Mouse (Mus musculus) macrophage (primary cell): ENCODE measurements around the gene Hdac9. TPM values are rescaled to one million over a fixed set of nuclear protein-coding genes. Genes with fewer than 3 reads are reported as not detected.
A peak's percentile ranks its signal among the peaks of the same experiment; 100 is the strongest.

ENCODE experiments used
- H3K27ac ChIP-seq: fragments of 350-480 bp; formaldehyde crosslinking; 2 replicates; pipeline ENCODE4 v1.9.0; 2021
- H3K36me3 ChIP-seq: fragments of 350-480 bp; formaldehyde crosslinking; 2 replicates; pipeline ENCODE4 v1.9.0; 2021; ENCODE audit errors: inconsistent target
- H3K4me3 ChIP-seq: fragments of 350-480 bp; formaldehyde crosslinking; 2 replicates; pipeline ENCODE4 v1.9.0; 2021; ENCODE audit errors: inconsistent target
- H3K79me2 ChIP-seq: fragments of 350-480 bp; formaldehyde crosslinking; 2 replicates; pipeline ENCODE4 v1.9.0; 2021; ENCODE audit errors: inconsistent target
- WGBS: methylation state at CpG from one replicate; pipeline ENCODE4 v1.1.7; 2026; ENCODE audit warnings: inconsistent platforms; ENCODE audit not compliant: missing documents; 5-methylcytosine and 5-hydroxymethylcytosine counted together
- polyA plus RNA-seq: library from polyadenylated mRNA; stranded (reverse); fragments of 250-400 nt; gene quantifications from 3 replicates; pipeline ENCODE4 v1.2.4, GENCODE M21; 2018; ENCODE audit warnings: inconsistent platforms

Gene Hdac9
- polyA plus RNA-seq, 1 experiment from 2014 or later = 2.4 TPM

DNA sequence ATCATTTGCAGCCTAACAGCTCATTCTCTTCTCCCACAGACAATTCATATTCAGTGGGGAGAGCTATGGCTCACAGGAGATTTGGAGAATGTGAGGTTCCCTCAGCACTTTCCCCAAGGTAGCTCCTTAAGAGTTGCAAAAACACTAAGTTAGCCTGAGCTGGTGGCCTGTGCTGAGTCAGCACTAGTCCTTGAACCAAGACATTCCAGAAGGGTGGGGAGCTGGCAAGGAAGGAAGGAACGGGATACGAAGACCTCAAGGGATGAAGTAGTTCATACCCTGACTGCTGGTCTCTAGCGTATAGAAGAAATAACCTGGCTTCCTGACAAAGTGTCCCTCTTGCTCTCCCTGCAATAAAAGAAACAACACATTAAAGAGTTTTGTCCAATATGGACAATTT is 268.1 kb downstream of the Hdac9 start:
- Histone ChIP-seq H3K36me3 (no peaks in the 10 kb centered on the region), H3K79me2 (no peaks in the 10 kb centered on the region), H3K27ac (no peak overlapping the region), H3K4me3 (no peak overlapping the region)
- 86% methylated on average over 3 of the region's 3 CpGs for WGBS

DNA sequence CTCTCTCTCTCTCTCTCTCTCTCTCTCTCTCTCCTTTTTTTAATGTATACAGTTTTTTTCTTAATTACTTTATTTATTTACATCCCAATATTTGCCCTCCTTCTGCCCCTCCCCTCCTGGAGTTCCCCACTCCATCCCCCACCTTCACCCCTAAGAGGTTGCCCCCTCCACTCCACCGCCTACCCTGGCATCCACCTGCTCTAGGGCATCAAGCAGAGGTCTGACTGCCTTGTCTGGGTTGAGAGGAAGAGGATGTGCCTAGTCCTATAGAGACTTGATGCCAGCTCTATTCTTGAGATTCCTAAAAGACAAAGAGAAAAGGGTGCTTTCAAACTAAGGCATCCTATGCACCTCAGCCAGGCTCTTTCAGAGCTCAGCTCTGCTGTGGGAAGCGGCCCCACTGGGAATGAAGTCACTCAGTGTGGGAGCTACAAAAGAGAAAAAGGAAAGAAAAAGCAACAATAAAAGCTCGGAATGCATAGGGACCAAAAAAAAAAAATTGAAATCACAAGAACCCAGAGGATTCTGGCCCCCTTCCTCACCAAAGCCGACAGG is 275.1 kb downstream of the Hdac9 start:
- WGBS = 82% methylated on average over 4 of the region's 4 CpGs
- Histone ChIP-seq H3K4me3 (no peak overlapping the region), H3K79me2 (no peaks in the 10 kb centered on the region), H3K27ac (no peak overlapping the region), H3K36me3 (no peaks in the 10 kb centered on the region)

DNA sequence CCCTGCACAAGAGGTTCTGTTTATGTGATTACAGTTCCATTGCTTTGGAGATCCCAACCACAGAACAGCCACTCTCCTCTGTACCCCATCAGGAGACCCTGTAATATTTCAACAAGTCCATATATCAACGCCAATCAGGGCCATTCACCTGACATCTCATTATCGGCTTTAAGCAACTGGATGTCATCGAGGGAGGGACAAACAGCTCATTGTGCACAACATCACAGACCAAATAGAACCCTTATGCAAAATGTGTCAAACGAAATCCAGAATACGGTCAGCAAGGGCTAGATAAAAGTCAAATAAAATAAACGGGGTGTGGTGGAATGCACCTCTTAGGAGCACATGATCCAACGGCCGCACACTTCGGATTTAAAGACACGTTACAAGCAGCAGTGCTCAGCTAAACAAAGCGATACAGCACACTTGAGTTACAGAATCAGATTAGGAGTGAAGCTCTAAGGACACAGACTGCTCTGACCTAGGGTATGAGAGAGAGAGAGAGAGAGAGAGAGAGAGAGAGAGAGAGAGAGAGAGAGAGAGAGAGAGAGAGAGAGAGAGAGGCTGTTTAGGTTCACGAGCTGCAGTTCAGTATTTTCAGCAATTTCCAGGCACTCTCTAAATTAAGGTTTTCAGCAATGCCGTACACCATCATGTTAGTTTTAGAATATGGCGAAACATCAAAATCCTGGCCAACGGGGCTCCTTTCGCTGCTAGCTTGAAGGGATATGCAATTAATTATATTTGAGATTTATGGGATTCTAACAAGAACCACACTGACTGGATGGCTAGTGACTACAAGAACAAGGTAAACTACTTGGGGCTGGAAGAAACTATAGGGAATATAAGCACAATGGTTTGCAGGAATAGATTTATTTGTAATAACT is 279.4 kb downstream of the Hdac9 start:
- Histone ChIP-seq H3K27ac (no peak overlapping the region), H3K79me2 (no peaks in the 10 kb centered on the region), H3K36me3 (no peaks in the 10 kb centered on the region), H3K4me3 (no peak overlapping the region)
- WGBS = 92% methylated on average over 15 of the region's 16 CpGs

DNA sequence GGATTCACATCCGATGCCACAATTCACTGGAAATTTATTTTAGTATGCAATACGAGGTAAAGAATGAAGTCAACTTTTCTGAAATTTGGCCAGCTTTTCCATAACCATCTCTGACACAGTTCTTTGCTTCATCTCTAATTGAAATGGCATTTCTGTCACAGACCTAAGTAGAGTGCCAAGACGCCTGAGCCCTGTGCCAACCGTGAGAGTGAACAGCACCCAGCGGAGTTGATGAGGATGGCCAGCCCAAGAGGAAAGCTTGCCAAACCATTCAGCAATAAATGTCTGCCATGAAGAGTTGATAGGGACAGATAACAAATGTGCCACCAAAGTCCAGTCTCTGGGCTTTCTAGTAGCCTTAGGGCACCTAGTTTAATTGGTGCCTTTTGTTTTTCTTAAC is 297.8 kb downstream of the Hdac9 start:
- H3K27ac ChIP-seq = no peak overlapping the region
- no peaks in the 10 kb centered on the region for H3K79me2 ChIP-seq
- no peaks in the 10 kb centered on the region for H3K36me3 ChIP-seq
- H3K4me3 ChIP-seq = no peak overlapping the region
- 95% methylated on average over 5 of the region's 5 CpGs for WGBS

- Histone ChIP-seq H3K79me2 (no peaks in the 10 kb centered on the region), H3K27ac (no peak overlapping the region), H3K36me3 (no peaks in the 10 kb centered on the region), H3K4me3 (no peak overlapping the region)
- WGBS = 91% methylated on average over 3 of the region's 3 CpGs
Observed at GRCm38 (mm10) chr12:34618321-34618720, 298.6 kb downstream of the Hdac9 start.

- H3K36me3 ChIP-seq = no peaks in the 10 kb centered on the region
- WGBS = 98% methylated on average over 10 of the region's 10 CpGs
Observed at GRCm38 (mm10) chr12:34617836-34618235, 299.1 kb downstream of the Hdac9 start.

DNA sequence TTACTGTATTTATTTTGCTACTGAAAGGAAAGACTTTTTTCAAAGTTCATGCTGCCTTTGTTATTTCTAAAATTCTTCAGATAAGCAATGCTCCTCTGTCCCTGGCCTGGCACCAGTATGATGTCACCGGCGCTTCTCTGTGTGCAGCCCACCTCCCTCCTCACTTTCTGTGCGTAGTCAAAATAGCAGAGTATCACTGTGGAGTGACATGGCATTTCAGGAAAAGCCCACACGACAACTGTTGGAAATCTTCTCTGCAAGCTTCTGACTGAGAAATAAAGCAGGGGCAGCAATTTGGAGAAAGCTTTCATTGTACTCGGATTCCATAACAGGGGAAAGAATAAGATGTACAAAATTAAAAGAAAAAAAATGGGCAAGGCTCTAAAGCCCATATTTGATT is 302.1 kb downstream of the Hdac9 start:
- Histone ChIP-seq H3K79me2 (no peaks in the 10 kb centered on the region), H3K4me3 (no peak overlapping the region), H3K36me3 (no peaks in the 10 kb centered on the region), H3K27ac (no peak overlapping the region)
- WGBS = 92% methylated on average over 5 of the region's 5 CpGs

More at GRCm38 (mm10) chr12:34617836-34618235, 299.1 kb downstream of the Hdac9 start:
- Histone ChIP-seq H3K4me3 (no peak overlapping the region), H3K79me2 (no peaks in the 10 kb centered on the region), H3K27ac (no peak overlapping the region)

- Histone ChIP-seq H3K36me3 (no peaks in the 10 kb centered on the region), H3K27ac (no peak overlapping the region), H3K4me3 (no peak overlapping the region), H3K79me2 (no peaks in the 10 kb centered on the region)
- 100% methylated on average over 3 of the region's 3 CpGs for WGBS
Observed at GRCm38 (mm10) chr12:34612511-34612910, 304.4 kb downstream of the Hdac9 start.

- no peaks in the 10 kb centered on the region for H3K36me3 ChIP-seq
- WGBS = 93% methylated on average over 4 of the region's 4 CpGs
- H3K79me2 ChIP-seq = no peaks in the 10 kb centered on the region
- no peak overlapping the region for H3K4me3 ChIP-seq
- H3K27ac ChIP-seq = no peak overlapping the region
Observed at GRCm38 (mm10) chr12:34604521-34604920, 312.4 kb downstream of the Hdac9 start.

- WGBS = 59% methylated on average over 10 of the region's 10 CpGs
- Histone ChIP-seq H3K4me3 (no peak overlapping the region), H3K27ac (peak overlapping the region; percentile 49), H3K79me2 (no peaks in the 10 kb centered on the region), H3K36me3 (no peaks in the 10 kb centered on the region)
Observed at GRCm38 (mm10) chr12:34594167-34594793, 322.6 kb downstream of the Hdac9 start.

DNA sequence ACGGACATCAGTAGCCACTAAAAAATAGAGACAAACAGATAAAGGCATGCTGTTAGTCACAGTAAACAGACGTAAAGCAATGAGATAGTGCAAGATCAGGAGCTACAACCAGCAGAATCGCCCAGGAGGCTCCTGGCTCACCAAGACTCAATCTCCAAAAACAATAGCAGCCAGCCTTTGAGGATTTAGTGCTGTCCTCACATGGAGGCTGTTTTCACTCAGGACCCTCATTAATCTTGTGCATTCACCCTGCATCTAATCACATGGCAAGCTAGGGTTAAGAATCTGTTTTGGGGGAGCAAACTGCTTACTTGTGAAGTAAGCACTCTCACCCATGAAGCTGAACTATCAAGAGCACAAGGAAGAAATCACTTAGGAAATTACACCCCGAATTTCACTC is 329.7 kb downstream of the Hdac9 start:
- H3K79me2 ChIP-seq = no peaks in the 10 kb centered on the region
- no peak overlapping the region for H3K27ac ChIP-seq
- H3K36me3 ChIP-seq = no peaks in the 10 kb centered on the region
- WGBS = 90% methylated on average over 4 of the region's 4 CpGs
- no peak overlapping the region for H3K4me3 ChIP-seq

DNA sequence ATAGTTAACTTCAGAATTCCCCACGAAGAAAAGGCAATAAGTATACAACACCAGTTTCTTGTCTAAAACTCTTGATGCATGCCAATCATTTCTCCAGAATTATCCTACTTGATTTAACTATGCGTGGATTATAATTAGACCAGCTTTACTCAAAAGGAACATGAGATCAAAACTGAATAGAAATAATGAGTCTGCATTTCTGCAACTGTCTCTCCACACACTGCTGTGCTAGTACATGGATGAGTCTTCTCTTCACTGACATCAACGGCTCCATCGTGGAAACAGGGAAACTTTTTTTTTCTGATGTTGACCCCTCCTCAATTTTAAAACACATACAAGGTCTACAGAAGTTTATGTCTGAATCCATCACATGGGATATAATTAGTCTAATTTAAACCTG is 334.4 kb downstream of the Hdac9 start:
- H3K36me3 ChIP-seq = no peaks in the 10 kb centered on the region
- no peaks in the 10 kb centered on the region for H3K79me2 ChIP-seq
- no peak overlapping the region for H3K4me3 ChIP-seq
- 96% methylated on average over 4 of the region's 4 CpGs for WGBS
- no peak overlapping the region for H3K27ac ChIP-seq

DNA sequence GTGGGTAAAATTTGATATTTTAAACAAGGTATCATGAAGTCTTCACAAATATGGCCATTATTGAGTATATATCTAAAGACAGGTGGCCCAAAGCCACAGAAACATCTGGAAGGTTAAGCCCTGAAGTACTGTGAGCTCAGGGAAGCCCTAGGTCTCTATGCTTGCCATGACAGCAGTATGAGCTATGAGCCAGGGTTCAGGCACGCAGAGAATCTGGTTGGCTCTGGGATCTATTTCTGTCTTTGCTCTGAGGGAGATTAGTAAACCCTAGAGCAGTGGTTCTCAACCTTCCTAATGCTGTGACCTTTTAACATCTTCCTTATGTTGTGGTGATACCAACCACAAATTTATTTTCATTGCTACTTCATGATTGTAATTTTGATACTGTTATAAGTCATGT is 337.7 kb downstream of the Hdac9 start:
- WGBS = 100% methylated on average over 1 of the region's 1 CpGs

DNA sequence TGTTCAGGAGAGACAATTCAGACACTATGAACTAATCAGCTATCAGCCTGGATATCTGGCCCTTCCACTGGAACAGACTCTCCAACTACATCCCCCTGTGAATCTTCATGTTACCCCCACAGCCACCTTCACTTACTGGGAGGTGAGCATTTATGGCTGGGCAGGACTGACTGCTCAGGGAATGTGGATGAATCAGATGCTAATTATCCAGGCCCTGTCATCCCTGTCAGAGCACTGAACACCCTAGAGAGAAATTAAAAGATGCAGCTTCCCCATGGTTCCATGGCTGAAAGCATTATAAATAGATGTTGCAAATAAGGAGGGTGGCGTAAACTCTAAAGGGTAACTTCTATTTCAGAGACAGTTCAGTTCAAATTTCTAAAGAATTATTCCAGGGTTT is 345.8 kb downstream of the Hdac9 start:
- H3K36me3 ChIP-seq = no peaks in the 10 kb centered on the region
- no peak overlapping the region for H3K27ac ChIP-seq
- no peaks in the 10 kb centered on the region for H3K79me2 ChIP-seq
- no peak overlapping the region for H3K4me3 ChIP-seq
- WGBS = 100% methylated on average over 1 of the region's 1 CpGs

More for the DNA sequence above, 337.7 kb downstream of the Hdac9 start:
- H3K27ac ChIP-seq = no peak overlapping the region
- no peak overlapping the region for H3K4me3 ChIP-seq
- H3K79me2 ChIP-seq = no peaks in the 10 kb centered on the region
- H3K36me3 ChIP-seq = no peaks in the 10 kb centered on the region

DNA sequence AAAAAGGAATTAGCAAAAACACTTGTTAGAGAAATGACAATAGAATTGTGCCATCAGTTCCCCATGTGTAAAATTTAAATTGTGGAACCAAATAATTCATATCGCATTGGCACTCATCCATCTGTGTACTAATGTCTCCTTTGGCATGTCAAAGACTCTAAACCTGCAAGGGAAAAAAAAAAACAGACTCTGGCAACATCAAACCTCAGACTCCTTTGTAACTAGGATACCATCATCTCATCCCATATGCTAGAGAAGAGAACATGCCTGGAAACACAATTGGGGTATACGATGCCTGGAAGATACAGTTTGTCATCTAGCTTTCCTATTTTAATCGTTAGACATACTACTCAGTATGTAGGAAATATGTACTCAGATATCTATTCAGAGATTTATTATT is 347.4 kb downstream of the Hdac9 start:
- H3K27ac ChIP-seq = no peak overlapping the region
- H3K4me3 ChIP-seq = no peak overlapping the region
- WGBS = 95% methylated on average over 2 of the region's 3 CpGs
- no peaks in the 10 kb centered on the region for H3K36me3 ChIP-seq
- H3K79me2 ChIP-seq = no peaks in the 10 kb centered on the region
